Mouse (Mus musculus) heart, adult 11 months (tissue): ENCODE measurements at regions not wholly inside any gene's neighbourhood (a gene's known extent, or its start where the extent isn't known, plus 50 kb on each side); places are given as distances from the start of the nearest gene placed in this dataset.
A peak's percentile ranks its signal among the peaks of the same experiment; 100 is the strongest.

Experiments
- DNase-seq: peaks from one replicate; pipeline ENCODE4 v3.0.0; 2022

DNA sequence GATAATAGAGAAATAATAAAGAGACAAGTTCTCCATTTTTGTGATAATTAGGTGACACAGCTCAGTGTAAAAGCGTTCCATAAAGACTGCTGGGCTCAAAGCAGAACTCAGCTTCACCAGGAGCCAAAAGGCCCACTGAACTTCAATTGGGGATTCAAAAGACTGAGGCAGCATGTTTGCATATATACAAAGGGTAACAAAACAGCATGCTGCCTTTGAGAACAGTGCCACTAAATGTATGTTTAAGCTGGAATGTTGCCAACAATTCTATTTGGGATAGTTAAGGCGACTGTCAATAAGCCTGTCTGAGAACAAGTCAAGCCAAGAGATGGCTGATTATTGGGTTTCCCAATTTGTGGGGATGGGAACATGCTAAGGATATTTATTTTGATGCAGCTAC is 642.3 kb downstream of the Actrt1 start:
- DNase-seq: no peak

DNA sequence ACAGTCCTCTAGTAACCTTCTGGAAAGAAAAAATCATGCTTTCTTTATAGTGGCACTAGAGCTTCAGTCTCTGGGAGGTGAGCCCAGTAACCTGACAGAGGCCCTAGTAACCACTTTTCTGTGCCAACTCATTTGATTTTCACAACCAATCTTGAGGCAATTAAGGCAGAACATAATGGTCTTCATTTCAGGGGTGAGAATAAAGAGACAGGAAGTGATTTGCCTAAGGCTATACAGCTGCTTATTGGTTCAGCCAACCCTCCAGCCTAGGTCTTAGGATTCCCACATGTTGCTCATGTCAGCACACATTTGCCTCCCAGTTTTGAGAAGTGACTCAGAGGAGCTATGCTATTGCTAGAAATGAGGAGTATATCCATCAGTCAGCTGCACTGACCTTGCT is 670.2 kb downstream of the Actrt1 start:
- no peak for DNase-seq

DNA sequence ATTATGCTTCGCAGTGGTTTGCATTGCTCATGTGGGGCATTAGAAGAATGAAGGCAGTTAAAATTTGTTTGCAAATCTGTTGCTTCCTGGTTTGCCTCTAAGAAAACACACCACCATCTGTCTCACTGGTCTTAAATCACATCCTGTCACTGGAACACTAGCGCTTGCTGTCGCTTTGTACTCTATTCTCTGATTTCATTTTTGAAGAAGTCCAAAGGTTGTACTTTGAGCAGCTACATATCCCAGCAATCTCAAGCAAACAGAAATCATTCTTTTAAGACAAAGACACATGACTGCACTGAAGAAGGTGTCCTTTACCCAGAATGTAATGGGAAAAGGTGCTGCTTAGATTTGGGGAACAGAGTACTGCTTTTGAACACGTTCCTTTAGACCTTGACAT is 680.7 kb downstream of the Actrt1 start:
- DNase-seq: no peak

DNA sequence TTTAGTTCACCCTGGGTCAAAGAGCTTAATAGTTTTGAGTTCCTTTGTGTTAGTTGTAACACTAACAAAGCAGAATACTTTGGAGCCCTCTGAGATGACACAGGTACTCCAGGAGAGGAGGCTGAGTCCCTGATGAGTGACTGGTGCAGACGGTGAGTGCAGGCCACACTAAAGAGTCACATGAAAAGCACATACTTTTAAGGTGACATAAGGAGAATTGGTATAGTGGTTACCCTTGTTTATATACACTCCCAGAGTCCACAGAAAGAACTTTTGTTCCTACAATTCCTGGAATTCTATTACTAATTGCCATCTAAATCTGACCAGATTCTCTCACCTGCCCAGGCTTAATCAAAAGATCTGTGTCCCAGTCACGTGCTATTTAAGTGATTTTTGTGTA is 681.3 kb downstream of the Actrt1 start:
- no peak for DNase-seq

DNA sequence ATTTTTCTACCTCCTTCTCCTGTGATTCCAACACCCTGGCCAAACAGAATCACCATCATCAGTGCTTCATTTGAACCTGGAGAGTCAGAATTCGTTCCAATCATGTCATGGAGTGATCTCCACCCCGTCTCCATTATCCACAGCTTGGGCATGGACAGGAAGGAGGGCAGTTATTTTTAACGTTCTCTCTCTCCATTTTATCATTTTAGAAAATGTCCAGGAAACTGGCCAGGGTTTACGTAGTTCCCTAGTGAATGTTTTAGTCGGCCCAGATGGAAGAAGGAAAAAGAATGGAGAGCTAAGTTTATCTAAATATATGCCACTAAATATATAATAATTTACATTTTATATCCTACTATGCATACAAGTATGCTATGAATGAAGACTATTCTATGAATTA is 701.0 kb downstream of the Actrt1 start:
- DNase-seq: no peak

DNA sequence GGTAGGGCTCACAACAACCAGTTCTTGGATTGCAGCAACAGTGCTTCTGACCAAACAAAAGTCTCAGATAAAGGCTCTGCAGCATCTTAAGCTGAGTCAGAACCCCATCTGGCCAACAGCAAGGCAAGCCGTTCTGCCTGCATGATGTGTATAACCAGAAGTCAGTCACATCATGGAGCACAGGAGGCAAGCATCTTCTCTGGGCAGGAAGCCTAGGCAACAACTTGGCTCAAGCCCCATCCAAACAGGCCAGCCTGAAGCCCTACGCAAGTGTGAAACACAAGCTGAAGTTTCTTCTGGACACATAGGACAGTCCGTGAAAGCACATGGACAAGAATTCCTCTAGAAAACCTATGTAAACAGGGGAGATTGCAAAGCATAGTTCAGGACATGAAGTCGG is 739.7 kb downstream of the Actrt1 start:
- DNase-seq: peak; percentile 55
